Mouse (Mus musculus): ENCODE results near the gene Defb42. TPM values are rescaled to one million over a fixed set of nuclear protein-coding genes. Genes with fewer than 3 reads are reported as not detected.

The Defb42 gene
- not detected in 2 replicates for polyA plus RNA-seq (2012; rRNA removed)

GRCm38 (mm10) chr14:63046691-63047090 lies at the start of gene Defb42:
Gene Defb42 (plus strand): TSS chr14:63046991.

GRCm38 (mm10) chr14:62997777-62998176 lies 49.0 kb upstream of the Defb42 start, which contains the start of gene Defb47:
Gene Defb47 (plus strand): TSS chr14:62998077.

GRCm38 (mm10) chr14:63011471-63011870 lies 35.3 kb upstream of the Defb42 start, which contains the start of gene Defb43:
Gene Defb43 (plus strand): TSS chr14:63011771.

GRCm38 (mm10) chr14:63049910-63050370 lies 3.1 kb downstream of the Defb42 start, which contains the start of gene Defb30:
Gene Defb30 (minus strand): TSS chr14:63049960.

Other genes starting within 250 kb of the Defb42 start
- 3.1 and 3.3 TPM in 2 replicates for gene Wdfy2, start 209.3 kb upstream of the Defb42 start, polyA plus RNA-seq (2012; rRNA removed)
- not detected in 2 replicates for gene Defb48, start 62.5 kb upstream of the Defb42 start, polyA plus RNA-seq (2012; rRNA removed)
- not detected in 2 replicates for gene Defb47, start 48.9 kb upstream of the Defb42 start, polyA plus RNA-seq (2012; rRNA removed)
- not detected in 2 replicates for gene Defb43, start 35.2 kb upstream of the Defb42 start, polyA plus RNA-seq (2012; rRNA removed)
- gene Defb30, start 3.0 kb downstream of the Defb42 start, polyA plus RNA-seq (2012; rRNA removed) = not detected in 2 replicates